Mouse (Mus musculus) induced T-regulatory cell, adult 2 months (primary cell): Measurements from ENCODE around the gene Anks3.

ENCODE experiments used
- DNase-seq: peaks from one replicate; pipeline ENCODE4 v3.0.0-alpha.2; 2012; ENCODE audit warnings: low read depth

Anks3 gene

DNA sequence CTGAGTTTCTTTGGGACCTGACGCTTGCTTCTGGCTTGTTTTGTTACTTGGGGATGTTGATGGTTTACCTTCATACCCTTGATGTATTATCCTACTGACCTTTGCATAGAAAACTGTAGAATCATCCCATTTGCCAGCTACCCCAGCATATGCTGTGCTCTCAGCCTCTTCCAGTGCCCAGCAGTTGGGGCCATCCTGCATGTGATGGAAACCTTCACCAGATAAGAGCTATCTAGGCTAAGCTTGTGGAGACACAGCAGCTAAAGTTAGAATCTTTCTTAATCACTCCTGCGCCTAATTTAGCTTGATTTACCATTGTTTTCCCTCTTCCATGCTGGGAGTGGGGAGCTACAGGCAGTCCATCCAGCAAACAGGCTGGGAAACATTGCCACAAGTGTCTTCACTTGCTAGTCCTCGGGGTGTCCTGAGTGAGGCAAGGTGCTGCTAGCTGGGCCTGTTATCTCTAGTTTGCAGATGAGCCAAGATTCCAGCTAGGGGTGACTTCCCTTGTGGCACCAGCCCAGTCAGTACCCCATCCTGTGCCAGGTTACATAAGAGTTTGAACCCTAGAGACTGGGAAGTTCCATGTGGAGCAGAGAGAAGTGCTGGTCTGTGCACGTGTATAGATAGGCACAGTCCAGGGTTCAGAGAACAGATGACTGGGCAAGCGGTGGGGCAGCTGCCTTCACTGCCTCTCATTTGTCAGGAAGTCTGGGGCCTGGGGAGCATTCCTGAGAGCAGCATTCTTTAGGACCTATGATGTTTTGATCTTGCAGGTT is 67.6 kb downstream of the Anks3 start:
- no peak for DNase-seq

DNA sequence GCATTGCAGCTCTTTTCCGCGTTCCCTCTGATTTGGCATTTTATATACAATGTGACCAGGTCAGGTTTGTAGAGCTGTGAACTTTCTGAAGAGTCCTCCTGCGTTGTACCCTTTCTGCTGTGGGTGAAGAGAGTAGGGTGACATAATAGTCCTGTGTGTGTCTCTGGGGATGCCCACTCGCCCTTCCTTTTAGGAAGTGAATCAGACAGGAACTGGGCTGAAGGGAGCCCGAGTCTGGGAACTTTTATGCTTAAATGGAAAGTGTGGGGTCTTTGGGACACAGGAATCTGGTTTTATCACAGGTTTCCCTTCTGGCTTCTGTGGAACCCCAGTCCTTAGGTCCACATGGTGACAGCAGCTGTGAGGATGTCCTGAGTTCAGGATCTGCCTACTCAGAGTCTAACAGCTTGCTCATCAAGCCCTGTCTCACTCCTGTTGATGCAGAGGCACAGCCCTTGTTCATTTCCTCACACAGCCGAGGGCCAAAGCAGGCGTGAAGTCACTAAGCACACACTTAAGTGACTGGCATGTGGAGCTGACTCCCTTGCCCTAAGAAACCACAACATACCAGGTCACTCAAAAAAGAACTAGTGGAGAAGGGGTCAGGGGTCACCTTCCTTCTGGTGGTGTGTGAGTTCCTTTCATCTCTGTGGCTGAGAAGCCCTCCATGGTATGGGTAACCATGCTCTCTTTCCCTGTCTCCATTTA is 69.7 kb downstream of the Anks3 start:
- DNase-seq = no peak

DNA sequence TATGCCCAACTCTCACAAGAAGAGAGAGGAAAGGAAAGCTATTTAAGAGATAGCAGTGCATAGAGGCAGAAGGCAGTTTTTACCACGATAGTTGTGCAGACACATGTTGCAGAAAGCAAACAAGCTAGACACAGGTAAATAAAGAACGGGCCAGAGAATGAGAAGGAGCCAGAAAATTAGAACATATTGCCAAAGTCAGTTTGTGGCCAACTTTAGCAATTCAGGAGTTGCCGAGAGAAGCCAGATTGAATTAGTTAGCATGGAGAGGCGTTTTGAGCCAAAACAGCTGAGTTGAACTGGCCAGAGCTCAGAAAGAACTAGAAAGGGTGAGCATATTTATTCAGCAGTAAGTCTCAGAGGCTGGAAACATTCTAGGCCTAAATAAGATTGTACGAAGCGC is 71.8 kb downstream of the Anks3 start:
- no peak for DNase-seq
